Mouse (Mus musculus) limb, embryonic 15.5 days (tissue): ENCODE results near the gene Pde1a. TPM values are rescaled to one million over a fixed set of nuclear protein-coding genes. Genes with fewer than 3 reads are reported as not detected.
A peak's percentile ranks its signal among the peaks of the same experiment; 100 is the strongest.

ENCODE experiments used
- ATAC-seq: fragments of 200-750 bp; cut with Nextera tagmentation; 2 replicates; pipeline ENCODE4 v1.8.0; 2017; ENCODE audit warnings: low read depth, moderate TSS enrichment; ENCODE audit not compliant: insufficient number of reproducible peaks, low FRiP score, low TSS enrichment
- H3K27ac ChIP-seq: fragments of 300-500 bp; sonication (generic); 2 replicates; pipeline ENCODE4 v1.5.1; 2015; ENCODE audit warnings: moderate library complexity, mild to moderate bottlenecking, inconsistent platforms
- H3K27me3 ChIP-seq: fragments of 300-500 bp; sonication (generic); 2 replicates; pipeline ENCODE4 v1.6.1; 2015; ENCODE audit warnings: inconsistent platforms
- H3K36me3 ChIP-seq: fragments of 300-500 bp; sonication (generic); 2 replicates; pipeline ENCODE4 v1.6.1; 2015; ENCODE audit warnings: inconsistent platforms
- H3K4me1 ChIP-seq: fragments of 300-500 bp; sonication (generic); 2 replicates; pipeline ENCODE4 v1.6.1; 2015; ENCODE audit warnings: inconsistent platforms
- H3K4me2 ChIP-seq: fragments of 300-500 bp; sonication (generic); 2 replicates; pipeline ENCODE4 v1.6.1; 2015; ENCODE audit warnings: mild to moderate bottlenecking, inconsistent platforms
- H3K4me3 ChIP-seq: fragments of 300-500 bp; sonication (generic); 2 replicates; pipeline ENCODE4 v1.5.1; 2015; ENCODE audit warnings: mild to moderate bottlenecking, inconsistent platforms
- H3K9ac ChIP-seq: fragments of 300-500 bp; sonication (generic); 2 replicates; pipeline ENCODE4 v1.6.1; 2015; ENCODE audit warnings: inconsistent platforms
- H3K9me3 ChIP-seq: fragments of 300-500 bp; sonication (generic); 2 replicates; pipeline ENCODE4 v1.6.1; 2016; ENCODE audit warnings: inconsistent platforms
- WGBS: fragments of 180-500 bp; shearing (Covaris S2); methylation state at CpG from one replicate; pipeline ENCODE4 v1.1.7; 2015; 5-methylcytosine and 5-hydroxymethylcytosine counted together
- polyA plus RNA-seq: library from polyadenylated mRNA; unstranded; fragments of >200 nt; fragmentation: Nextera tagmentation; extraction: Ambion mirVana; gene quantifications from 2 replicates; pipeline ENCODE4 v1.2.1, GENCODE M21; 2015

Gene Pde1a
- polyA plus RNA-seq: 4.9 and 5.7 TPM in 2 replicates

DNA sequence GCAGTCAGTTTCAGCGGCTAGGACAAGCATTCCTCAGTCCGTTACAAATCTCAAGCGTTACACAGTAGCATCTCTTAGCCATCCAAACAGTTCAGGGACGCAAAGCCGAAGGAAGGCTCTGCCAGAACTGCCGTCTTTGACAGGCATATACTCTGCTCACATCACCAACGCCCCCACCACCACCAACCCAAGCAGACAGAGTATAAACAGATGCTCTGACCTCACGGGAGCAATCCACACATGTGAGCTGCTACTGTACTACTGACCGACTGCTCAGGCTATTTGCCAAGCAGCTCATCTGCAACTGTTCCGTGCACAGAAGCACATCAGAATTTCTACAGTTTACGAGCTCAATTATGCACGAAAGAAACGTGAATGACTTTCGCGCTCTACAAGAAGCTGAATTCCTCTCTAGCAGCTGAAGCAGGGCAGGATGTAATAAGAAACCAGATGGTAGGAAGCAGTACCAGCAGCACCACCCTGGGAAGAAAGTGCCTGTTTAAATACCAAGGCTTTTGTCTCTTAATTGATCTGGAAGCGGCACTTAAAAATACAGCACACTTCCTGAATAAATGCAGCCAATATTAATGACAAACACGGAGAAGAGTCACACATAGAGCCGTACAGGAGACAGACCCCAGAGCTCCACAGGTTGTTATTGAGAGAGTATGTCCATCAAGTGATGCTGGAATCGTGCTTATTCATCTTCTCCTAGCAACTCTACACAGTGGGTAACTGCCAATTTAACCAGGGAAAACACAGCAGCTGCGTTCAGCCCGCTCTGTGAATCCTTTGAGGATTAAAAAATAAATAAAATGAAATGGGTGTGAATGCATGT lies at the start of gene Pde1a:
Gene Pde1a (minus strand): TSS at position 598 of the 838 bp plus-strand sequence.
- Histone ChIP-seq H3K4me3 (peak within 1 kb of the TSS; percentile 19), H3K27ac (no peak within 1 kb of the TSS), H3K4me2 (peak within 1 kb of the TSS; percentile 42), H3K36me3 (no peaks in the 10 kb centered on the region), H3K4me1 (peaks cover 8% of the 10 kb centered on the region), H3K27me3 (no peaks in the 10 kb centered on the region), H3K9me3 (no peaks in the 10 kb centered on the region), H3K9ac (no peak within 1 kb of the TSS)
- ATAC-seq: 0 out of 2 replicates have a peak, but pooled peaks have one; percentile 14
- WGBS: 8% methylated on average over 21 of the region's 21 CpGs

DNA sequence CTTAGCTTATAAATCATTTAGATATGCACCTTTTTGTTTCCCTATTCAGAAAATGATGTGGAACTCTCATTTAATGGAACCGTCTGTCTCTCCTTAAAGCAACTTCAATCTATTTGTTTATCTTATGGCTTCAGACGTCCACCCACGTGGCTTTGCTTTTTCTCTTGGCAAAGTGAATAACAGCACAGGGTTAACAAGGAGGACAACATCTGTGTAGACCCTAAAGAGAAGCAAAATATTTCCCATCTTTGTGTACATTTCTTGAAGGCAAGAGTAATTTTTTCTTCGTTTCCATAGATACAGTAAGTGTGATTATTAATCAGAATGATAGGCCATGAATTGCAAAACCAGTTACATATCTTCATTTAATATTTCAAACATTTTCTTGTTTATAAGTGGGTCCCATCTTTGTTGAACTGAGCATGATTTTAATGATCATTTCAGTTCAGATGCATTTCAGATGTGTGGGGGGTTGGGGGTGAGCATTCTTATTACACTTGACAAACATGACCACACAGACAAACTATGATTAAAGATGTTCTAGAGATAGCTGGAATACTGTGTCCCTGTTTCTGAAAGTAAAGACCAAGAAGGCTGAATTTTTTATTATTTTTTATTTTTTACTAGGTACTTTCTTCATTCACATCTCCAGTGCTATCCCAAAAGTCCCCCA lies 49.5 kb upstream of the Pde1a start:
- 60% methylated on average over 4 of the region's 4 CpGs for WGBS
- no peak for ATAC-seq
- no peak overlapping the region for H3K9ac ChIP-seq
- H3K4me2 ChIP-seq: no peak overlapping the region
- H3K27me3 ChIP-seq: no peaks in the 10 kb centered on the region
- H3K27ac ChIP-seq: no peak overlapping the region
- H3K4me1 ChIP-seq: no peaks in the 10 kb centered on the region
- H3K9me3 ChIP-seq: no peaks in the 10 kb centered on the region
- H3K36me3 ChIP-seq: no peaks in the 10 kb centered on the region
- H3K4me3 ChIP-seq: no peak overlapping the region

DNA sequence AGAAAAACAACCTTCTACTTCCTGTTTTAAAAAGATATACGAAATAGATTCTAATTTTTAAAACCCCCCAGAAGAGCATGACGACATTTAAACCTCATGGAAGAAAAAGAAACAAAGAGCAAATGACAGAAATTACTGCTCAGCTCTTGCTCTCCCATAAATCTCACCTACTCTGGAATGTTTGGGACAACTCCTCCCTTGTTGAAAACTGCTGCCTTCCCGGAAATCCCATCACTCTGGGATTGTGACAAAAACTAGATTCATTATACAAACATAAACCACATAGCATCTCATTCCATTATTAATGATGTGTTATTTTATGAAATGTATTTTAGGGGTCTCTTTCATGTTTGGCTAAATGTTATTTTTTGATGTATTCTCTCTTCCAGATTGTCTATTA lies 48.9 kb upstream of the Pde1a start:
- no peak for ATAC-seq
- H3K27me3 ChIP-seq: no peaks in the 10 kb centered on the region
- H3K9ac ChIP-seq: no peak overlapping the region
- H3K4me3 ChIP-seq: no peak overlapping the region
- no peaks in the 10 kb centered on the region for H3K9me3 ChIP-seq
- no peaks in the 10 kb centered on the region for H3K4me1 ChIP-seq
- no peak overlapping the region for H3K4me2 ChIP-seq
- H3K27ac ChIP-seq: no peak overlapping the region
- WGBS: 45% methylated on average over 3 of the region's 3 CpGs
- H3K36me3 ChIP-seq: no peaks in the 10 kb centered on the region

DNA sequence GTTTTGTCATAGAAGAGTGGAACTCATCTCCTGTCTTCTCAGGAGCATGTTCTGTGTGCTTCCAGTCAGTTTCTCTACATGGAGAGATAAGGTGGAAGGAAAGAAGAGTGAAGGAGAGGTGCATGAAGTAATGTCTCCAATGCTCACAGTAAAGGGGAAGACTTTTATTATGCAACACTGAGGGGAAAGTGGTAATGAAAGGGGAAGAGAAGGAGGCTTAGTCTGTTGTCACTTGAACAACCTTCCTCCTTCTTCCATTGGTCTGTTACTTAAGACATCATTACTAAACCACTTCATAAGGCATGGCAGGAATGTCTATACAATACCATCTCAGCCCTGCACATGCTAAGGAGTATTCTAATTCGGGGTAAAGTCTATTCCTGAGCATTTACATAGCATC lies 38.8 kb upstream of the Pde1a start:
- H3K4me3 ChIP-seq: no peak overlapping the region
- H3K36me3 ChIP-seq: no peaks in the 10 kb centered on the region
- H3K27ac ChIP-seq: no peak overlapping the region
- H3K4me1 ChIP-seq: no peaks in the 10 kb centered on the region
- H3K4me2 ChIP-seq: no peak overlapping the region
- ATAC-seq: no peak
- H3K27me3 ChIP-seq: no peaks in the 10 kb centered on the region
- 90% methylated on average over 1 of the region's 1 CpGs for WGBS
- H3K9me3 ChIP-seq: no peaks in the 10 kb centered on the region
- no peak overlapping the region for H3K9ac ChIP-seq

DNA sequence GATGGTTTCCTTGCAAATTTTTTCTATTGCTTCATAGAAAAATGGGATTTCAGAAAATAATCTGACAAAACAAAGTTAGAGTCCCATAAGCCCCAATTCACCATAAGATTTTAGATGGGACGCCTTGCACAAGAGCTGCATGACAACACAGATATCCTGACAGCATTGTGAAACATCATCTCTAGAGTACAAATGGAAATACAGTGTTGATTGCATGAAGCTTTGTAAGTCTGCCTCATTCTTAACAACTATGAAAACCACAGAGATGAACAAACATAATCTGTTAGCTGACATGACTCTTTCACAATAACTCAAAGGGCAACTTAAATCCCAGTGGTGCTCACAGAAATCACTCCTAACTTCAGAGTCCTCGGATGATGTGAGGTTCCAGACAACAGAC lies 29.5 kb upstream of the Pde1a start:
- Histone ChIP-seq H3K4me3 (no peak overlapping the region), H3K27ac (no peak overlapping the region), H3K9me3 (no peaks in the 10 kb centered on the region), H3K9ac (no peak overlapping the region), H3K4me1 (no peaks in the 10 kb centered on the region), H3K27me3 (no peaks in the 10 kb centered on the region), H3K4me2 (no peak overlapping the region), H3K36me3 (no peaks in the 10 kb centered on the region)
- WGBS: 84% methylated on average over 2 of the region's 2 CpGs
- ATAC-seq: no peak

DNA sequence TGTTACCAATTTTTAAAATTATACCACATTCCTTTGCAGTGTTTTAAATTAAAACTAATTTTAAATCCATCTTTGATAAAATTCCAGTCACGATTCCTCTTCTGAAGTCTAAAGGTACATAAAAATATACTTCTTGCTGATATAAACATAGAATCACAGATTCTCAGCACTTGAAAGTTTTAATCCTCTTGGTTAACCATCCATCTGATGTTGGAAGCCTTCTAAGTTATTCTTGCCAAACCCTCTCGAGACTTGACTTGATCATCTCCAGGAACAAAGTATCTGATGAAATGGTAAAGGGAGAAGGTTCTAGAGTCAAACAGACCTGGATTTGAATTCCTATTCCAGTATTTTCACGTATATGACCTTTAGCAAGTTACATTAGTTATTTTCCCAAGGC lies 28.9 kb upstream of the Pde1a start:
- H3K4me1 ChIP-seq: no peaks in the 10 kb centered on the region
- H3K4me2 ChIP-seq: no peak overlapping the region
- no peaks in the 10 kb centered on the region for H3K9me3 ChIP-seq
- H3K36me3 ChIP-seq: no peaks in the 10 kb centered on the region
- H3K9ac ChIP-seq: no peak overlapping the region
- WGBS: 87% methylated on average over 3 of the region's 3 CpGs
- H3K27me3 ChIP-seq: no peaks in the 10 kb centered on the region
- H3K4me3 ChIP-seq: no peak overlapping the region
- ATAC-seq: no peak
- H3K27ac ChIP-seq: no peak overlapping the region

DNA sequence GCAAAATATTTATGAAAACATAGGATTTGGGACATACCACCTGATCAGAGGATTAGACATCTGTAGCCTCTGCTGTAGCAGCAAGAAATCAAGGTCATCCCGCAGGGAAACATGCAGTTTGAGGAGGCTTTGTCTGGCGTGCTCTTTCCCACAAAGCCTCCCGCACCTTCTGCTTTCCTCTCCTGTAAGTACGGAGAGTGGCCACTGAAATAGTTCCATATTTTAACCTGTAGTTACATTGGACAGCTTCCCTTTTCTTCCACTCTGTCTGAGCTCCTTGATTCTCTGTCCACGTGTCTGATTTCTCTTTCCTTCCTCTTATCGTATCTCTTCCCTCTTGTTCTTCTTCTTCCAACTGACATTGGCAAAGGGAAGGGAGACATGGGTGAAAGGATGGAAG lies 20.8 kb upstream of the Pde1a start:
- Histone ChIP-seq H3K4me2 (no peak overlapping the region), H3K9ac (no peak overlapping the region), H3K4me1 (no peaks in the 10 kb centered on the region), H3K36me3 (no peaks in the 10 kb centered on the region), H3K9me3 (no peaks in the 10 kb centered on the region), H3K4me3 (no peak overlapping the region), H3K27me3 (no peaks in the 10 kb centered on the region), H3K27ac (no peak overlapping the region)
- no peak for ATAC-seq
- WGBS: 76% methylated on average over 6 of the region's 6 CpGs

DNA sequence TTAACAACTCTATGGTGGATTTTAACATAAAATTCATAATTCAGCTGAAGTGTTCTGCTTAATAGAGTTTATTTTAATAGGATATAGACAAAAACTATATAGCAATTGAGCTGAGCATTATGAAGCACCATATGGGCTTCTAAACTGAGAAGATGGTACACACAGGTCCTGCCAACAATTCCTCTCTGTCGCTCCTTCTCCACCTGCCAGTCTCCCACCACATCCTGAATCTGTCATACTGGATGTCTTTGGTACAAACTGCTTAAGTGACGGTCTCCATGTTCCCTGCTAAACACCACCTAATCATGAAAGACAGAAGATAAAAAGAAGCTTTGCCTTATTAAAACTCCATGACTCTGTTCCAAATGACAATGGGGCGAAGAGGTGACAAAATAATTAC lies 20.1 kb upstream of the Pde1a start:
- Histone ChIP-seq H3K27ac (no peak overlapping the region), H3K4me1 (no peaks in the 10 kb centered on the region), H3K36me3 (no peaks in the 10 kb centered on the region), H3K4me2 (no peak overlapping the region), H3K27me3 (no peaks in the 10 kb centered on the region), H3K9me3 (no peaks in the 10 kb centered on the region), H3K4me3 (no peak overlapping the region), H3K9ac (no peak overlapping the region)
- WGBS: 67% methylated on average over 3 of the region's 3 CpGs
- ATAC-seq: no peak

DNA sequence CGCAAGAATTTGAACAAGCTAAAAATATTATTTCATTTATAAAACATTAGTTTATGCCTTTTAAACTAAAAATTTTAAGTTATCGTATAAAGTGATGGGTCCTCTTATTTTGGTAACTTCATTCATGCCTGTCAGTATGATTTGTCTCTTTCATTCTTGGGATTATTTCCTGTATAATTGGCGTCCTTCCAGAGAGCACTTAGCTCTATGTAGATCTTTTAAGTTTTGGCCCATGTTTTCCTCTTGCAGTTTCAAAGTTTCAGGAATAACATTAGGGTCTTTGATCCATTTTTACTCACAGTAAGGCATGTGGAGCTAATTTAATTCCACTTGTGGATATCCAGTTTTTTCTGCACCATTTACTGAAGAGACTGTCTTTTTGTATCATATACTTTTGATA lies 5.8 kb upstream of the Pde1a start:
- no peak overlapping the region for H3K27ac ChIP-seq

DNA sequence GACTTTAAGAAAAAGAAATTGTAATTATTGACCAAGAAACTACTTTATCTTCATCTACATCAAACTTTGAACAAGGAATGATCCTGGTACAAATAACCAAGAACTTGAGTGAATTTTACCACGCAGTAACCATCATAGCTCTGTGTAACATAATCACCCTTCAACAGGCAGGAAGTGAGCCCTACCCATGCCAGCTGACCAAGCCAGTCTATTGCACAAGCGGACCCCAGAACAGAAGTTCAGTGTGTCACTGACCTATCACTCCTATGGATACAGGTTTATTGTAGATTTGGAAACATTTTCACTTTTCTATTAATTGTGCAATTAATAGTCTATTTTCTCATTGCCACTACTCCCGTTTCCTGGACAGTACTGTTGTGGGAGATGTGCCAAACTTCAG lies 3.4 kb upstream of the Pde1a start:
- H3K36me3 ChIP-seq: no peaks in the 10 kb centered on the region
- no peak overlapping the region for H3K27ac ChIP-seq
- 72% methylated on average over 3 of the region's 3 CpGs for WGBS
- H3K4me3 ChIP-seq: no peak overlapping the region
- H3K4me1 ChIP-seq: peaks cover 8% of the 10 kb centered on the region
- no peaks in the 10 kb centered on the region for H3K27me3 ChIP-seq
- no peak overlapping the region for H3K9ac ChIP-seq
- no peak for ATAC-seq
- no peak overlapping the region for H3K4me2 ChIP-seq
- H3K9me3 ChIP-seq: no peaks in the 10 kb centered on the region

More for the DNA sequence above, 5.8 kb upstream of the Pde1a start:
- Histone ChIP-seq H3K9me3 (no peaks in the 10 kb centered on the region), H3K4me2 (no peak overlapping the region), H3K4me3 (no peak overlapping the region), H3K27me3 (no peaks in the 10 kb centered on the region), H3K36me3 (no peaks in the 10 kb centered on the region), H3K4me1 (no peaks in the 10 kb centered on the region), H3K9ac (no peak overlapping the region)
- WGBS: 61% methylated on average over 3 of the region's 3 CpGs
- ATAC-seq: no peak

DNA sequence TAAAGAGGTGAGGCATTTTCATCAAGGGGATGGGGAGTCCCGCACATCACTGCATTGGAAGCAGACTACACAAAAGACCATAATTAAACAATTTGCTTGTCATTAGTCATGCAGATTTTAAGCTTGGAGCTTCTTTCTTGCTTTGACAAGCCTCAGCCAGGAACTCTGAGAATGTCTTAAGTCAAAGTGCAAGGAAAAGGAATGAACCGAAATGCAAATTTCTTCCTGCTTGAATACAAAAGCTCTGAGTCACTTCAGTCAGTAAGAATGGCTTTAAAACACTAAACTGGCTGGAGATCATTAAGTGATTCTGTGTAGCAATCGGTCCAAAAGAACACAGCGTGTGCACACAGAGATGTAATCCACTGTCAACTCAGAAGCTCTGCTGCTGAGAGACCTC lies 2.6 kb downstream of the Pde1a start:
- H3K4me2 ChIP-seq: no peak overlapping the region
- H3K9ac ChIP-seq: no peak overlapping the region
- no peak overlapping the region for H3K27ac ChIP-seq
- no peak for ATAC-seq
- H3K4me1 ChIP-seq: peaks cover 8% of the 10 kb centered on the region
- H3K4me3 ChIP-seq: no peak overlapping the region
- H3K27me3 ChIP-seq: no peaks in the 10 kb centered on the region
- 39% methylated on average over 4 of the region's 4 CpGs for WGBS
- no peaks in the 10 kb centered on the region for H3K9me3 ChIP-seq
- no peaks in the 10 kb centered on the region for H3K36me3 ChIP-seq

DNA sequence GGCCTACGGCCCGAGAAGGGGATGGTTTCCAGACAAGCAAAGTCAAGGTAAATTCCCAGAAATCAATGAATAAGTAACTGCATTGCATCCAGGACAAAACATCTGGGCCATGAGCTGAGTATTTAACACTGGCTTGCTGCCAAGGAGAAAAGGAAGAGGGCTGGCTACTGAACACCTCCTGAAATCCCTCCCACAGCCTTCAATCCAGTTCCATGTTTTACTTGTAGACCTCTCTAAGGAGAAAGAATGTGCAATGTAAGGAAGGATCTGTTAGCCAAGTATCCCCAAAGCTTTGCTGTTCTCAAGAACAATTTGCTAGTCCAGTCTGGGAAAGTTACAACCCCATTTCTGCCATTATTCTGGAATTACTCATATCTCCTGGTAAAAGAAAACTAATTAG lies 42.4 kb downstream of the Pde1a start:
- Histone ChIP-seq H3K27me3 (no peaks in the 10 kb centered on the region), H3K27ac (no peak overlapping the region), H3K4me2 (no peak overlapping the region), H3K9ac (no peak overlapping the region), H3K4me1 (no peaks in the 10 kb centered on the region), H3K4me3 (no peak overlapping the region), H3K36me3 (no peaks in the 10 kb centered on the region), H3K9me3 (no peaks in the 10 kb centered on the region)
- 78% methylated on average over 2 of the region's 2 CpGs for WGBS
- no peak for ATAC-seq
